Mouse (Mus musculus) kidney, adult 8-10 months (tissue): Measurements from ENCODE around the gene Stx11.

Source experiments
- DNase-seq, 2 experiments: peaks; one replicate each; pipeline ENCODE4 v3.0.0; 2022

Stx11 gene

DNA sequence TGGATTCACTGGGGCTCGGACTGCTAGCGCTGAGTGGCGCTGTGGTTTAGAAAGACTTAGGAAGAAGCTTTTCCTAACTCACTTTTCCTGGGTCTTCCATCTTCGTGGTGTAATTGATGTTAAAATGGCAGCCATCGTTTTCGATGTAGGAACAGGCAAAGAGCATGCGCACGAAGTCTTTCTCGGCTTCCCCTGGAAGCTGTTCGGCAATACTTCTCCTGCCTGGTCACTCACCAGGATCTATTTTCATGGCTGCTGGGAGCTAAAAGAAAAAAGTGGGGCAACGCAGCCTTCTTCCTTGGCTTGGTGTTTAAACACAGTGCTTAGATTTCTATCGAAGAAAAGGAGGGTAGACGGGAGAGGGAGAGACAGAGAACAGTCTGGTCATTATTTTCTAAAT, 52.6 kb downstream of the Stx11 start:
- no peak for DNase-seq

DNA sequence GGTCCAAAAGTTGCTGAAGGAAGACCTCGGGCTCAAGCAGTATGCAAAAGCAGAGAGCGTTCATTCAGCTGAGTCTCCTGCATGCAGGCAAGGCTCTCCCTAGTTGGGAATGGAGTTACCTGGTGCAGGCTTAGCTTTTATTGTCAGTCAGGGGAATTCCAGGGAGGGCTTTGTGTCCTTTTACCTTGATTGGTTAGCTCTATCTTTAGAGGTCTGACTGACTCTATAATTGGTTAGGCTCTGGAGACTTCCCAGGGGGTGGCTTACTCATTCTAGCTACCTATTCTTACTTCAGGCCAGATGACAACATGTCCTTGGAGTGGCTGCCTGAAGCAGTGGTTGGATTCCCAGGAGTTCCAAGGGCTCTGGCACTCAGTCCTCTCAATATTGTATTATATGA, 54.2 kb downstream of the Stx11 start:
- DNase-seq, result no peak

DNA sequence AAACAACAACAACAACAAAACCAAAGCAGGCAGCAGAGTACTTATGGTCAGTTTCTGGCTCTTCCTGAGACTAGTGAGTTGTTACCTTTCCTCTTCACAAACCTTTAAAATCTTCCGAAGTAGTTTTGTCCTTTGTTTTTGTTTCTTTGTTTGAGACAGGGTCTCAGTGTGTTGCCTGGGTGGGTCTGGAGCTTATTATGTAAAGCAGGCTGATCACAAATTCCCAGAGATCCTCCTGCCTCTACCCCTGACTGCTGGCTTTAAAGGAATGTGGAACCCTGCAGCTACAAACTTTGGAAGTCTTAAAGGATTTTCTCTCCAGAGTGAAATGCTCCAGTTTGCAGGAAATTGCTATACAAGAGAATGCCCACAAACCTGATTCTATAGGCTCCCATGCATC, 54.9 kb downstream of the Stx11 start:
- no peak for DNase-seq

DNA sequence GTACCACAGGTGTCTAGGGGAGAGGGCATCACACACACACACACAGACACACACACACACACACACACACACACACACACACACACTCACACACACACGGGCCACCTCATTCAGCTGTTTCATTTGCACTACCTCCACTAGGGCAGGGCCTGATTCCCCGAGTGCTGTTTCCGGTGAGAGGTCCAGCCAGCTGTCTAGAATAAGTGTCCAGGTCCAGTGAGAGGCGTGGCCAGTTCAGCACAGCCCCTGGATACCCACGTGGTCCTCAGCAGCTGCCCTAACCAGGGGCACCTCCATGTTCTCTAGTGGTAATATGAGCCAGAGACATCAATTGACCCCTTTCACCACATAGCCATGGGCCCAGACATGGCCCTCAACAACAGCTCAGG, 60.0 kb downstream of the Stx11 start:
- DNase-seq, result no peak

DNA sequence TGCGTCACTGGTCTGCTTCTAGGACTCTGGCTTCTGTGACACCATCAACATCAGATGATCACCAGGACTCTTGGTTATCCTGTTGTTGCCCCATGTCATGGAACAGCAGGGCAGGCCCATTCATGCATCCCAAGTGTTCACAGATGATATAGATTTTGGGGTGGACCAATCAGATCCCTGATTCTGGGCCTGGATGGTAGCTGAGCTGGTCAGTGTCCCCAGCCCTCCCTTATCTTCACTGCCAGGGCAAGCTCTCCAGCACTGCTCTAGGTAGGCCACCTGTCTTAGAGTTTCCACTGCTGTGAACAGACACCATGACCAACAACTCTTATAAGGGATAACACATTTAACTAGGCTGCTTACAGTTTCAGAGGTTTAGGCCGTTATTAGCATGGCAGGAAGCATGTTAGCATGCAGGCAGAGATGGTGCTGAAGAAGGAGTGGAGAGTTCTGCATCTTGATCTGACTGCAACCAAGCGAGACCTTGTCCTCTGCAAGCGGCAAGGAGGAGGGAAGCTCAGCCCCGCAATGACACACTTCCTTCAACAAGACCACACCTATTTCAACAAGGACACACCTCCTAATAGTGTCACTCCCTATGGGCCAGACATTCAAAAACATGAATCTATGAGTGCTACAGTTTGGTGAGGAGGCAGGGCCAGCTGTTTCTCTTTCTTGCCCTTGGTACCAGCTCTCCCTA, 60.5 kb downstream of the Stx11 start:
- no peak for DNase-seq

GRCm38 (mm10) chr10:12899901-12900300, 64.2 kb downstream of the Stx11 start:
- no peak for DNase-seq

- no peak for DNase-seq
These were observed 70.8 kb downstream of the Stx11 start for GRCm38 (mm10) chr10:12893339-12893738.

DNA sequence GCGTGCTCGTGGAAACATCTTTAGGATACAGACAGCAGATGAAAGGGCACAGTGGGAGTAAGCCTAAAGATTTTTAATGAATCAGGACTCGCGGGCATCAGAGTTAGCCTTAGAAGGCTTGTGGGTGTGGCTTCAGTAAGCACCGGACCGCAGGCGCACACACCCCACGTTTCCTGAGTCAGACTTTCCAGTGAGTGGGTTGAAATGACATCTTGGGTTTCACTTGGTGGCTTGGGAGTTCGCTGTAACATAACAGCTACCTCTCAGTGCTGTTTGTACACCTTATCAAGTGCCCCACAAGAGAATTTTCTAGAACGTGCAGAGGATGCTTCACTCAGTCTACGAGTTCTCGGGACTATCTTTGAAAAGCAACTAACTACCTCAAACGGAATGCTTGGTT, 75.7 kb downstream of the Stx11 start:
- no peak for DNase-seq
